Mouse (Mus musculus): ENCODE measurements around the gene Gapvd1. TPM values are rescaled to one million over a fixed set of nuclear protein-coding genes. Genes with fewer than 3 reads are reported as not detected.

The Gapvd1 gene
- total RNA-seq, 2 experiments from 2014 or later: 96.5 to 102 TPM

DNA sequence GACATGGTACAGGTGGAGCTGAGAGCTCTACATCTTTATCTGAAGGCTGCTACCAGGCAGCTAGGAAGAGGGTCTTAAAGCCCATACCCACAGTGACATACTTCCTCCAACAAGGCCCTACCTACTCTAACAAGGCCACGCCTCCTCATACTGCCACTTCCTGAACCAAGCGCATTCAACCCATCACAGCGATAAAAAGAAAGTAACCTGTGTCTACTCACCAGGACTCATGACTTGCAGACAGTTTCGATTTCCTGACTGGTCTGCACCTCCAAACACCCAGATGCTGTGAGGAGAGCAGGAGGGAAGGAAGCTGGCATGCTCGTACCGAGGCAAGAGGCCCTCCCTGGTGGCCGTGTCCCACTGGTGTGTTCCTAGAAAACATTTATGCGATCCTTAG lies 35.2 kb upstream of the Gapvd1 start:
- no peak overlapping the region for H3K27ac ChIP-seq
- DNase-seq (ENCODE audit: low spot score in 2 of 2): no peak
- no peak for TF ChIP-seq CTCF (conservative IDR thresholded peaks at IDR 0.05)
- H3K4me3 ChIP-seq: no peak overlapping the region

DNA sequence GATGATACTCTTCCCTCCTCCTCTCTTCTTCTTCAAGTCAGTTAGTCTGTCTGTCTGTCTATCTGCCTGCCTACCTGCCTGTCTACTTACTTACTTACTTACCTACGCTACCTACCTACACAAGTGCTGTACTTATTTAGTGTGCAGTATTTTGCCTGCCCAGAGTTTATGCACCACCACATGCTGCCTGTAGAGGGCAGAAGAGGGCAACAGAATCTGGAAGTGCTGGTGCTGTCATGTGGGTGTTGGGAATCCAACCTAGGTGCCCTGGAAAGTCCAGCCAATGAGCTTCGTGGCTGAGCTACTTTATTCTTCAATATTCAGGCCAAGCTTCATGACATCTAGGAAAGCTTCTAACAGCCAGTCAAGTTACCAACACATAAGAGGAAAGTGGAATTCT lies 29.1 kb upstream of the Gapvd1 start:
- TF ChIP-seq CTCF (conservative IDR thresholded peaks at IDR 0.05): peak; percentile 81
- no peak for DNase-seq (ENCODE audit: low spot score in 2 of 2)
- Histone ChIP-seq H3K4me3 (no peak overlapping the region), H3K27ac (no peak overlapping the region)

DNA sequence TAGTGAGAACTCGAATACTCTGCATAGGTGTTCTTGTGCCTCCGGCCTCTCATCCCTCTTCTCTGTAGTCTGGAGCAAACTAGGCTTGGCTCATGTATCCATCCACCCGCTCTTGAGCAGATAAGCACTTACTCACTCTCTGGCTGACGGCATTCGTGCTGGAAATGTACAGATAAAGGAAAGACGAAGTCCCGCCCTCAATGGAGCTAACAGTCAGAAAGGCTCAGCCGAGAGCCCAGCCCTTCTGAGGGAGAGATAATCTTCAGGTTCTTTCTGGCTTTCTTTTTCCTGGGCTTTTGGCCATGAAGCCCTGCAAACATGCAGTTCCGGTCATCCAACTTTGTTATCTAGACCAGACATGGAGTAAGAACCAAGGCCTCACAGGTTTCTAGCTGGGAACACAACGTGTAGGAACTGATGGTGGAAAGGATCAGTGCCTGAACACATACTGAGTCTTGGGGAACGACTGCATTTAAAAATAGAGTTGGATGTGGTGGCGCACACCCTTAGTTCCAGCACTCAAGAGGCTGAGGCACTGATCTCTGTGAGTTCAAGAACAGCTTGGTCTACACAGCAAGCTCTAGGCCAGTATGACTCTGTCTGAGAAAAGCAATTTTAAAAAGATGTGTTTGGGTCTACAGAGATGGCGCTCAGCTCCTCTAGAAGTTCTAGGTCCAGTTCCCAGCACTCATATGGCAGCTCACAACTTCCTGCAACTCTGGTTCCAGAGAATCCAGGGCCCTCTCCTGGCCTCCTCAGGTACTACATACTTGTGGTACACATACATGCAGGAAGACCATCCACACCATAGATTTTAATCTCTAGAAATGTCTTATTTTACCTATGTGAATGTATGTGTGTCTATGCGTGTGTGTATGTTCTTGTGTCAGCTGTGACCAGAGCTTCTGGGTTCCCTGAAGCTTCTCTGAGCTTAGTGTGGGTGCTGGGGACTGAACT lies 28.3 kb upstream of the Gapvd1 start:
- TF ChIP-seq CTCF (conservative IDR thresholded peaks at IDR 0.05): no peak
- Histone ChIP-seq H3K4me3 (no peak overlapping the region), H3K27ac (no peak overlapping the region)
- no peak for DNase-seq (ENCODE audit: low spot score in 2 of 2)

DNA sequence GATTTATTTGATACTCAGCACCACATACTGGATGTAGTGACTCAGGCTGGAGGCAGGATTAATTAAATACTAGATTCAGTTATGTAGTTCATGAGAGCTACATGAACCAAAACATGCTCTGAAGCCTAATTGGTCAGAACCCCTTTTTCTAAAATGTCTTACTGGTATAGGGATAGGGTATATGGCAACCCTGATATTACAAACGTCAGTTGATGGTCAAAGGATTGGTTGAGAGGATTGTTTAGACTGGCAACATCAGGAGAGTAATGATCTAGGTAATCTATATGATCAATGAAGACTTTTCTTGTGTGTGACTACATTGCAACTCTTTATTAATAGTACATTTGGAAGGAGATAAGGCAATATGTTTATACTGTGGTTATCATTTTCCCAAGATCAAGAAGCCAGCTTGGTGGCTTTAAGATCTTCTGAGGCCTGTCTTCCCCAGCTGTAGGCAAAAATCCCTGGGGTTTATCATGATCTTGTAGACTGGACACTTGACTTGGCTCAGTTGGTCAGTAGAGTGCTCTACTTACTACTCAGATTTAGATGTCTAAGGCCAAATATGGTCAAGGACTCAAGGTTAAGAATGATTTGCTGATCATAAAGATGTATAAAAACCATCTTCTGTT lies 22.3 kb upstream of the Gapvd1 start:
- Histone ChIP-seq H3K27ac (no peak overlapping the region), H3K4me3 (no peak overlapping the region; the same call in 1 of the 2 replicates)
- DNase-seq (ENCODE audit: low spot score in 2 of 2): no peak
- TF ChIP-seq CTCF (conservative IDR thresholded peaks at IDR 0.05): no peak

DNA sequence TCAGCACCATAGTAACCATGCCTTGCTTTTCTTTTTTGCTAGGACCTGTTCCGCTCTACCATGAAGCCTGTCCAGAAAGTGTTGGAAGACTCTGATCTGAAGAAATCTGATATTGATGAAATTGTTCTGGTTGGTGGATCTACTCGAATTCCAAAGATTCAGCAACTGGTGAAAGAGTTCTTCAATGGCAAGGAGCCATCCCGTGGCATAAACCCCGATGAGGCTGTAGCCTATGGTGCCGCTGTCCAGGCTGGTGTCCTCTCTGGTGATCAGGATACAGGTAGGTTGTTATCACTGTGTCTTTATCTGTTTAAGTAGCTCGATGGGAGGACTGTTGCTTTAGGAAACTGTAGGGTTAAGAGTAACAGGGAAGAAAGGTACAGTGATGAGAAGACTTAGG lies 19.5 kb upstream of the Gapvd1 start:
- Histone ChIP-seq H3K27ac (no peak overlapping the region), H3K4me3 (peak overlapping the region; percentile 96)
- DNase-seq (ENCODE audit: low spot score in 2 of 2): no peak
- TF ChIP-seq CTCF (conservative IDR thresholded peaks at IDR 0.05): no peak

DNA sequence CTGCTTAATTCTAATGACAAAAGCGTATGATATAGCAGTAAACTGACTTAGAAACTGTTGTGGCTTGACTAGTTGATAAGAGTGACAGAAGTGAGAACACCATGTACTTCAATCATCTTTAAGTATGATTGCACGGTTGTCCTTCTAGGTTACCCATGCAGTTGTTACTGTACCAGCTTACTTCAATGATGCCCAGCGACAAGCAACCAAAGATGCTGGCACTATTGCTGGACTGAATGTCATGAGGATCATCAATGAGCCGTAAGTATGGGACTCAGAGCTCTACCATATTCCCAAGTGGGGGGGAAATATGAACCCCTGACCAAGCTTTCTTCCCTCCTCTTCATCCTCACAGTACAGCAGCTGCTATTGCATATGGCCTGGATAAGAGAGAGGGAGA lies 18.6 kb upstream of the Gapvd1 start:
- TF ChIP-seq CTCF (conservative IDR thresholded peaks at IDR 0.05): no peak
- Histone ChIP-seq H3K4me3 (peak overlapping the region; percentile 96), H3K27ac (no peak overlapping the region)
- DNase-seq (ENCODE audit: low spot score in 2 of 2): no peak

DNA sequence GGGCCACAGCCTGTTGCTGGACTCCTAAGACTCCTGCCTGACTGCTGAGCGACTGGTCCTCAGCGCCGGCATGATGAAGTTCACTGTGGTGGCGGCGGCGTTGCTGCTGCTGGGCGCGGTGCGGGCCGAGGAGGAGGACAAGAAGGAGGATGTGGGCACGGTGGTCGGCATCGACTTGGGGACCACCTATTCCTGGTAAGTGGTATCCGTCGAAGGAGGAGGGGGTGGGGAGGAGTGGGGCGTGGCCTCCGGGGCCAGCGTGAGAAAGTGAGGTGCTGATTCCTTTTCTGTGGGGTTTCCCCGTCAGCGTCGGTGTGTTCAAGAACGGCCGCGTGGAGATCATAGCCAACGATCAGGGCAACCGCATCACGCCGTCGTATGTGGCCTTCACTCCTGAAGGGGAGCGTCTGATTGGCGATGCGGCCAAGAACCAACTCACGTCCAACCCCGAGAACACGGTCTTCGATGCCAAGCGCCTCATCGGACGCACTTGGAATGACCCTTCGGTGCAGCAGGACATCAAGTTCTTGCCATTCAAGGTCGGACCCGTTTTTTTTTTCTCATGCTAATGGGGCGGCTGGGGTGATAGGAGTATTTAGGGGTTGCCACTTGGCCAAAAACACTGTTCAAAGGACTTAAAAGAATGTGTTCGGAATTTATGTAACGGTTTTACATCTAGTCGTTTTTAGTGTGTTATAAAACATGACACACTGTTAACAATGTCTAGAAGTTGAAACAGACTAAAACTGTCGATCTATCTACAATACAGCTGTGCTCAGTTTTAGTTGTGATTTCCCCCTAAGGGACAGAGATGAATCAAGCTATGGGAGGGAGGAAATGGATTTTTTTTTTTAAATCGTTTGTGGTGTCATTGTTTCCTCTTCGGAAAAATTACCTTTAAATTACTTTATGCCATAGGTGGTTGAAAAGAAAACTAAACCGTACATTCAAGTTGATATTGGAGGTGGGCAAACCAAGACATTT lies 17.5 kb upstream of the Gapvd1 start:
- no peak for DNase-seq (ENCODE audit: low spot score in 2 of 2)
- no peak for TF ChIP-seq CTCF (conservative IDR thresholded peaks at IDR 0.05)
- Histone ChIP-seq H3K27ac (peak overlapping the region; percentile 93), H3K4me3 (peak overlapping the region; percentile 96)

DNA sequence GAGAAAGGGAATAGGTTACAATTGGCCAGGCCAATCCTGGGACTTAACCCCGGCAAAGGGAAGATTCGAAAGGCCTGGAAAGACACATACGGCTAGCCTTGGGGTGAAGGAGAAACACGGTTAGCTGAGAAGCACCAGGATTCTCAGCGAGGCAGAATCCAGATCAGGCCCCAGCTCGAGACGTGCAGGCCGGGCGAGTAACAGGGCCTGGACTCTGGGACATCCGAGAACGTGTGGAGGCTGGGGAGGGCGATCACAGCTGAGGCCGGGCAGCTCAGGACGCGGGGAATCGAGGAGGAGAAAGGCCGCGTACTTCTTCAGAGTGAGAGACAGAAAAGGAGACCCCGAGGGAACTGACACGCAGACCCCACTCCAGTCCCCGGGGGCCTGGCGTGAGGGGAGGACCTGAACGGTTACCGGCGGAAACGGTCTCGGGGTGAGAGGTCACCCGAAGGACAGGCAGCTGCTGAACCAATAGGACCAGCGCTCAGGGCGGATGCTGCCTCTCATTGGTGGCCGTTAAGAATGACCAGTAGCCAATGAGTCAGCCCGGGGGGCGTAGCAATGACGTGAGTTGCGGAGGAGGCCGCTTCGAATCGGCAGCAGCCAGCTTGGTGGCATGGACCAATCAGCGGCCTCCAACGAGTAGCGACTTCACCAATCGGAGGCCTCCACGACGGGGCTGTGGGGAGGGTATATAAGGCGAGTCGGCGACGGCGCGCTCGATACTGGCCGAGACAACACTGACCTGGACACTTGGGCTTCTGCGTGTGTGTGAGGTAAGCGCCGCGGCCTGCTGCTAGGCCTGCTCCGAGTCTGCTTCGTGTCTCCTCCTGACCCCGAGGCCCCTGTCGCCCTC lies 16.6 kb upstream of the Gapvd1 start, which contains the start of gene Hspa5:
Gene Hspa5, plus strand, starts transcription at position 603 of the 859 bp plus-strand sequence.
- TF ChIP-seq CTCF (conservative IDR thresholded peaks at IDR 0.05): no peak
- DNase-seq (ENCODE audit: low spot score in 2 of 2): peak; percentile 99 to 100
- Histone ChIP-seq H3K27ac (peak within 1 kb of the TSS; percentile 95), H3K4me3 (peak within 1 kb of the TSS; percentile 96)

DNA sequence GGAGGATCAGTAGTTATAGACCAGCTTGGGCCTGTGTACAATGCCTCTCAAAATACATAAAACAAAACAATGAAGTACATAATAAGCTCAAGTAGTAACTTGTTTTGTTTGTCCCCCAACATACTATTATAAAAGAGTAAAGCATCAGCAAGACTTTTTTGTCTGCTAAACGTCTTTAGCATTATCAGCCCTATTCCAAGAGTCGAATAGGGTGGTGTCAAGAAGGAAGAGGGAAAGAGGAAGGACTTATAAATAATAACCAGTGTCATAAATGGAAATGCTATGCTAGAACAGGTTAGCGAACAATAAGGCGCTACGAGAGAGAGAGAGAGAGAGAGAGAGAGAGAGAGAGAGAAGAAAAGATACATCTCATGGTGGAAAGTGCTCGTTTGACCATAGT lies 15.9 kb upstream of the Gapvd1 start:
- Histone ChIP-seq H3K4me3 (peak overlapping the region; percentile 57), H3K27ac (peak overlapping the region; percentile 95)
- DNase-seq (ENCODE audit: low spot score in 2 of 2): no peak
- TF ChIP-seq CTCF (conservative IDR thresholded peaks at IDR 0.05): no peak

DNA sequence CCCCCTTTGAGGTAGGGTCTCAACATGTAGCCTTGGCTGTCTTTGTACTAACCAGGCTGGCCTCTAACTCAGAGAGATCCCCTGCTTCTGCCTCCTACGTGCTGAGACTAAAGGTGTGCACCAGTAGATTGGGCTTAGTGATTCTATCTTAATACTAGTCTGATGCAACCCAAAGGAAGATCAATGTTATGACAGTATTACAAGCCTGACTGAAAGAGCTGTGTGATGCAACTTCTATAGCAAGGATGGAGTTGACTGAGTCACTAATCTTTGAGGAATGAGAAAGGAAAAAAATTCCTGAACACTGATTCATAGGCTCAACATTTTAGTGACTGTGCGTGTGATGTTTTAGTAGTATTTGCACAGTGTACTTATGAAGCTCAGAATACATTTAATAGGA lies 15.0 kb upstream of the Gapvd1 start:
- no peak for TF ChIP-seq CTCF (conservative IDR thresholded peaks at IDR 0.05)
- H3K4me3 ChIP-seq: no peak overlapping the region
- H3K27ac ChIP-seq: no peak overlapping the region
- no peak for DNase-seq (ENCODE audit: low spot score in 2 of 2)

DNA sequence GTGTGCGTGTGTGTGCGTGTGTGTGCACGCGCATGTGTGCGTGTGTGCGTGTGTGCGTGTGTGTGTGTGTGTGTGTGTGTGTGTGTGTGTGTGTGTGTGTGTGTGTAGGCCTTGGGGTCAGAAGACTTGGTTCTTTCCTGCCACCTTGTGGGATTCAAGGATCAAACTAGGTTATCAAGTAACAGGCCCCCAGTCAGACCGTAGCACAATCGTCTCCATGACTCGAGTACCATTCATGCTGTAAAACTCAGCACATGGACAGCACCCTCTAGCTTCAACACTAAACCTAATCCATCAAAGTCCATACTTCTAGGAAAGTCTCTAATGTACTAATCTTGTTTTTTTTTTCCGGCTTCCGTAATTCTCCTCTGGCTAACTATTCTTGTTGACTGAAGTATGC lies 9.8 kb upstream of the Gapvd1 start:
- no peak for DNase-seq (ENCODE audit: low spot score in 2 of 2)
- H3K27ac ChIP-seq: no peak overlapping the region
- H3K4me3 ChIP-seq: no peak overlapping the region
- TF ChIP-seq CTCF (conservative IDR thresholded peaks at IDR 0.05): 0 out of 2 replicates have a peak, but pooled peaks have one; percentile 16

DNA sequence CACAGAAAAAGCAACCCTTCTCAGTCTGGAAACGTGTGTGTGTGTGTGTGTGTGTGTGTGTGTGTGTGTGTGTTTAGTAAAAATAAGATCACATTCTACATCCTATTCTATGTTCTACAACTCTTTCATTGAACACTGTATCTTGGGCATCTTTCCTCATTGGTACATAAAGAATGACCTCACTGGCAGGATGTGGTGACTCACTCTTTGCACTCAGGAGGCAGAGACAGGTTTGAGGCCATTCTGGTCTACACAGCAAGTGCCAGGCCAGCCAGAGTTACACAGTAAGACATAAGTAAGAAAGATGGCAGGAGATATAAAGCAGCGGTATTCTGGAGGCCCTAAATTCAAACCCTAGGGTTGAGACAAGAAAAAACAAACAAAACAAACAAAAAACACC lies 7.8 kb upstream of the Gapvd1 start:
- Histone ChIP-seq H3K4me3 (no peak overlapping the region), H3K27ac (no peak overlapping the region)
- DNase-seq (ENCODE audit: low spot score in 2 of 2): no peak
- TF ChIP-seq CTCF (conservative IDR thresholded peaks at IDR 0.05): no peak
